ENCODE assay signal across 7 mouse cellular contexts in the genomic region with DNA sequence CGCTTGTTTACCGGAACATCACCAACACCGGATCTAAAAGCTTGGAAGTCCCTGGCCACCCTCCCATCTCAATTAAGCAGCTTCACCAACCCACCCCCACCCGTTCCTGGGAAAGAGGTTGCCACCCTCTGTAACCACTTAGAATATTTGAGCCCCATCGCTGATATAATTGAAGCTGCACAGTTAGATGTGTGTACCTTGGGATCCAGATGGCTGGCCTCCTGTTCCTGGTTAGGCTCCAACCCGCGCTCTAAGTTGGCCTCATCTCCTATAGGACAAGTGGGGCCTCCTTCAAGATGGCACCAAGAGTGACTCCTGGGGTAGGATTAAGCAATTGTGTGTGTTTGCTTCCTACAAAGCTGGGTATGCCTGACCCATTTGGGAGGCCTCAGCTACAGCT.
DNase-seq lines count a peak whose midpoint lies in the region; ATAC-seq and TF ChIP-seq lines count a peak whose summit lies in the region.

No protein-coding gene starts in this region.

- H3K27ac ChIP-seq in forebrain, embryonic 13.5 days, result peak overlapping the region; percentile 69; the same call in 1 of the 2 replicates
- H3K27ac ChIP-seq in liver, postnatal 0 days (ENCODE audit: low read depth), result peak overlapping the region; percentile 69

- no peak for TF ChIP-seq EP300 in liver, postnatal 0 days (IDR thresholded peaks at IDR 0.05; ENCODE audit: low read depth)

- TF ChIP-seq CTCF in liver, postnatal 0 days (IDR thresholded peaks at IDR 0.05; ENCODE audit: low read depth), result no peak

- ATAC-seq in forebrain, embryonic 13.5 days, result peak; percentile 62
- no peak for ATAC-seq in liver, postnatal 0 days

- no peaks in the 10 kb centered on the region for H3K9me3 ChIP-seq in forebrain, embryonic 13.5 days (replicated peaks)
- no peaks in the 10 kb centered on the region for H3K9me3 ChIP-seq in liver, postnatal 0 days (ENCODE audit: low read length)

- peak; percentile 62 for DNase-seq in left cerebral cortex, postnatal 4 days
- DNase-seq in left cerebral cortex, adult 9 months (ENCODE audit: low spot score in 2 of 2), result no peak
- peak; percentile 57 for DNase-seq in cerebellum, adult 9-11 months
- no peak for DNase-seq in liver, postnatal 0 days
- no peak for DNase-seq in left cerebral cortex, postnatal 10 days (ENCODE audit: extremely low spot score in 1 of 2, low spot score in 2 of 2)
- DNase-seq in ovary, postnatal 36 days (ENCODE audit: low spot score), result no peak

- 0 out of 2 replicates have a peak overlapping the region, but pooled peaks have one; percentile 2 for H3K9ac ChIP-seq in forebrain, embryonic 13.5 days
- H3K9ac ChIP-seq in liver, postnatal 0 days (replicated peaks), result no peak overlapping the region

- H3K4me2 ChIP-seq in forebrain, embryonic 13.5 days, result peak overlapping the region; percentile 36
- 0 out of 2 replicates have a peak overlapping the region, but pooled peaks have one; percentile 45 for H3K4me2 ChIP-seq in liver, postnatal 0 days (ENCODE audit: low read depth, low read length)

- no peak overlapping the region for H3K4me3 ChIP-seq in forebrain, embryonic 13.5 days
- no peak overlapping the region for H3K4me3 ChIP-seq in liver, postnatal 0 days (ENCODE audit: low read depth, low read length)

- H3K36me3 ChIP-seq in forebrain, embryonic 13.5 days (ENCODE audit: poor library complexity, severe bottlenecking), result no peaks in the 10 kb centered on the region
- H3K36me3 ChIP-seq in liver, postnatal 0 days (replicated peaks; ENCODE audit: insufficient read depth, low read length), result no peaks in the 10 kb centered on the region

- intact Hi-C loops in left cerebral cortex, postnatal 4 days (cut with DNase I), result no loop called here
- intact Hi-C loops in left cerebral cortex, postnatal 10 days (cut with DNase I), result no loop called here

- H3K4me1 ChIP-seq in forebrain, embryonic 13.5 days, result peaks cover 14% of the 10 kb centered on the region
- H3K4me1 ChIP-seq in liver, postnatal 0 days (ENCODE audit: insufficient read depth), result peaks cover 40% of the 10 kb centered on the region

- WGBS in forebrain, embryonic 13.5 days, result 27% methylated on average over 7 of the region's 7 CpGs
- WGBS in liver, postnatal 0 days (ENCODE audit: insufficient replicate concordance), result 58% methylated on average over 7 of the region's 7 CpGs

- H3K27me3 ChIP-seq in forebrain, embryonic 13.5 days, result no peaks in the 10 kb centered on the region
- H3K27me3 ChIP-seq in liver, postnatal 0 days (ENCODE audit: insufficient read depth, low read length), result no peaks in the 10 kb centered on the region

Comparison
In these comparisons a context has a peak if more than half of its experiments do, and no peak if none do; other contexts are left out.
1. DNase-seq: peak in left cerebral cortex, postnatal 4 days (single experiment) and cerebellum, adult 9-11 months (single experiment); none in left cerebral cortex, adult 9 months (0 of 2), liver, postnatal 0 days (single experiment), left cerebral cortex, postnatal 10 days (0 of 2) and ovary, postnatal 36 days (single experiment).